Mouse (Mus musculus) CD8-positive naive resting alpha-beta T cell, adult 57 days (primary cell): Measurements from ENCODE around the gene Gm8011. TPM values are rescaled to one million over a fixed set of nuclear protein-coding genes. Genes with fewer than 3 reads are reported as not detected.

Experiments
- total RNA-seq: library from RNA; stranded (reverse); gene quantifications from one replicate; pipeline ENCODE4 v1.2.4, GENCODE M21; 2023

Gene Gm8011
- not detected for total RNA-seq

DNA sequence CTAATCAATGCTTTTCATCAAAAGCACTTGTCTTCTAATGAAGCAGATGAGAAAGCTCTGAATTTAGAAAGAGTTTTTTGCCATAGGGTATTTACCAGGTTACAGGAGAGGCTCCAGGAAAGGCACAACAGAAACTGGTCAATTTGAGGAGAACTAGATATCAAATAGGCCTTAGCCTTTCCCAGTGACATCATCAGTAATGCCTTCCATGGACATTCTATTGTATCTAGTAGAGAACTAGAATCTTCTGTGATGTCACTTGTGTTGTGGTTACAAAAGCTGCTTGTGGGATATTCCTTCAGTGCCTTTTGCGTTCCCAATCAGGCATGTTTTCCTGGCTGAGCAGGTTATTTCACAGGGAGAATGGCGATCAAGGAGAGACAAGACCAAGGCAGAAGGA, at the start of gene Gm8011:
Gene Gm8011 (plus strand): TSS at position 301 of the 400 bp plus-strand sequence.

DNA sequence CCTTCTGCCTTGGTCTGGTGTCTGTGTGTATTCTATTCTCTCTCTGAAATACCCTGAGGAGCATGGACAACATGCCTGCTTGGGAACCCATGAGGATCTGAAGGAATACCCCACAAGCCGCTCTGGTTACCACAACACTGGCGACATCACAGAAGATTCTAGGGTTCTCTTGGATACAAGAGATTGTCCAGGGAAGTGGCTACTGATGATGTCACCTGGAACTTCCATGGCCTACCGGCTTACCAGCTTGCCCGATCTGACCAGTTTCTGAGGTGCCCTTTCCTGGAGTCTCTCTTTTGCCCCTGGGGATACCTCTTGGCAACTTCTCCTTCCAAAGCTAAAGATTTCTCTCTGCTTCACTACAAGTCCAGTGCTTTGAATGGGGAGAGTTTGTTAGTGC, 24.1 kb upstream of the Gm8011 start, which contains the start of gene Gm8005:
Gene Gm8005 (minus strand): TSS at position 101 of the 400 bp plus-strand sequence.

DNA sequence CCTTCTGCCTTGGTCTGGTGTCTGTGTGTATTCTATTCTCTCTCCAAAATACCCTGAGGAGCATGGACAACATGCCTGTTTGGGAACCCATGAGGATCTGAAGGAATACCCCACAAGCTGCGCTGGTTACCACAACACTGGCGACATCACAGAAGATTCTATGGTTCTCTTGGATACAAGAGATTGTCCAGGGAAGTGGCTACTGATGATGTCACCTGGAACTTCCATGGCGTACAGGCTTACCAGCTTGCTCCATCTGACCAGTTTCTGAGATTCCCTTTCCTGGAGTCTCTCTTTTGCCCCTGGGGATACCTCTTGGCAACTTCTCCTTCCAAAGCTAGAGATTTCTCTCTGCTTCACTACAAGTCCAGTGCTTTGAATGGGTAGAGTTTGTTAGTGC, 38.6 kb downstream of the Gm8011 start, which contains the start of gene Gm8020:
Gene Gm8020 (minus strand): TSS at position 101 of the 400 bp plus-strand sequence.

Other genes starting within 250 kb of the Gm8011 start
- gene Gm17026, start 203.8 kb upstream of the Gm8011 start, total RNA-seq, result not detected
- gene Gm9611, start 166.5 kb upstream of the Gm8011 start, total RNA-seq, result not detected
- gene Gm7995, start 153.7 kb upstream of the Gm8011 start, total RNA-seq, result not detected
- gene Gm8005, start 24.2 kb upstream of the Gm8011 start, total RNA-seq, result not detected
- gene Gm8020, start 38.5 kb downstream of the Gm8011 start, total RNA-seq, result not detected
- not detected for gene Gm8024, start 60.4 kb downstream of the Gm8011 start, total RNA-seq
- gene Gm17124, start 136.0 kb downstream of the Gm8011 start, total RNA-seq, result not detected
- gene Gm3633, start 178.0 kb downstream of the Gm8011 start, total RNA-seq, result not detected
- not detected for gene Gm10378, start 192.1 kb downstream of the Gm8011 start, total RNA-seq